Mouse (Mus musculus) activated CD4-positive, CD25-positive, alpha-beta regulatory T cell, adult 9 weeks (primary cell): ENCODE results near the gene Cnp. TPM values are rescaled to one million over a fixed set of nuclear protein-coding genes. Genes with fewer than 3 reads are reported as not detected.

Source experiments
- polyA plus RNA-seq: library from polyadenylated mRNA; unstranded; fragments of 100-300 nt; shearing (Covaris generic); gene quantifications from one replicate; pipeline ENCODE4 v1.2.1, GENCODE M21; 2017

The Cnp gene
- 407 TPM for polyA plus RNA-seq

DNA sequence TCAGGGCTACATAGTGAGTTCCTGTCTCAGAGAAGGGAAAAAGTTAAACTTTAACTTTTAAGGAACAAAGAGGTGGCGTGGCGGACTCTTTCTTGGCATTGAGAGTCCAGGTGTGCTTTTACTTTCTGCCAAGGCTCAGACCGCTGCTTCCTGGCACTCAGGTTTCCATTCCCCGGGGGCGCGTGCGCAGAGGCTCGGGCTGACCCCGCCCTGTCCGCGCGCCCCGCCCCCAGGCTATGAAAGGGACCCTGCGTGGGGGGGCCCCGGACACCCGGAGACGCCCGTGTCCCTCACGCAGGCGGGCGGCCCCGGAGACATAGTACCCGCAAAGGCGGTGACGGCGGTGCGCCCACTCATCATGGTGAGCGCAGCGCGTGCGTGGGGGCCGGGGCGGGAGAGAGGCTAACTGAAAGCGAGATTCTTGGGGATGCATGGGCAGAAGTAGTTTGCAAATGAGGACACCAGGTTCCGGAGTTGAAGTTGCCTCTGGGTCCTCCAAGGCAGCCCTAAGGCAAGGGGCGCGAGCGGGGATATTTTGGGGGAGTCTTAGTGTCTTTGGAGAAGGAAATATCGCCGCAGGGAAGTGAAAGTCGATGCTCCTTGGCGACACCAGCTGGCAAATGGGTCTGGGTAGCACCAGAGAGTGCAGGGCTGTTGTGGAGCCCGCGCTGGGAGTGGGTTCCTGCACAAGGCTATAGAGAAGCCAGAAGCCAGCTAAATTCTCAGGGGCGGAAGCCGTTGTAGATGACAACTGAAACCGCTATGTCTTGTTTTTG lies at the start of gene Cnp:
Gene Cnp, plus strand, starts transcription at position 197 of the 776 bp plus-strand sequence.

DNA sequence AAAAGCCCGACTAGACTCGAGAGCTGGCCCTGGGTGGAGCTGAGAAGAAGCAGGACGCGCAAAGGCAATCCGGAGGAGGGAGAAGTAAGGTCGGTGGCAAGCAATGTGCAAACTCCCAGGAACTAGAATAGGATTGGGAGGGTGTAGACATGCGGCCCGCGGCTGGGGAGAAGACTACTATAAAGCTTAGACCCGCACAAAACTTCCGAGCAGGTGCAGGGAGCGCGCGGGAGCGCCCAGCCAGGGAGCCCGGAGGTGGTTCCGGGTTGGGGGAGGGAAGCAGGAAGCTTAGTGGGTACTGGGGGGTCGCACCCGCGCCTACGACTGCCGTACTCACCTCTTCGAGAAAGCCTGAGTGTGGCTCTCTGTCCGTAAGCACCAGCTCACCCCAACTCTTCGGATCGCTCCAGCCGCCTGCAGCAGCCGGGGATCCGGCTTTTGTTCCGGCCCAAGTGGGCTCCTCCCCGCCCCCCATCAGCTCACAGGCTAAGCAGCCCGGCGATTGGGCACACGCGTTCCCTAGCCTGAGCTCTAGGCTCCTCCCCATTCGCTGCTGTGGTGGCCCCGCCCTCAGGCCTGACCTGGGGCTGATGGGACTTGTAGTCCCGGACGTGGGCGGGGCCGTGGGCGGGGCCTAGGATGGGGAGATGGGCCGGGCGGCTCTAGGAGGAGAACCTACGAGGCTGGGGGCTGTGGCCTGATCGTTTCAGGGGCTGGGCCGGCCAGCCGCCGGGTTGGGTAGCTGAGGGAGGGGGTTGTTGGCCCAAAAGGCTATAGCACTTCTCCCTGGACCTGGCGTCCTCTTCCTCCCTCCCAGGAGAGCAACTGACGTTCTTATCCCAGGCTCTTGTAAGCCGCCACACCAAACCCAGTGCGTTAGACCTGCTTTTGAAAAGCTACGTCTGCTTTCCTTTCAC lies 47.0 kb upstream of the Cnp start, which contains the start of gene Acly:
Gene Acly, minus strand, starts transcription at position 543 of the 917 bp plus-strand sequence.

DNA sequence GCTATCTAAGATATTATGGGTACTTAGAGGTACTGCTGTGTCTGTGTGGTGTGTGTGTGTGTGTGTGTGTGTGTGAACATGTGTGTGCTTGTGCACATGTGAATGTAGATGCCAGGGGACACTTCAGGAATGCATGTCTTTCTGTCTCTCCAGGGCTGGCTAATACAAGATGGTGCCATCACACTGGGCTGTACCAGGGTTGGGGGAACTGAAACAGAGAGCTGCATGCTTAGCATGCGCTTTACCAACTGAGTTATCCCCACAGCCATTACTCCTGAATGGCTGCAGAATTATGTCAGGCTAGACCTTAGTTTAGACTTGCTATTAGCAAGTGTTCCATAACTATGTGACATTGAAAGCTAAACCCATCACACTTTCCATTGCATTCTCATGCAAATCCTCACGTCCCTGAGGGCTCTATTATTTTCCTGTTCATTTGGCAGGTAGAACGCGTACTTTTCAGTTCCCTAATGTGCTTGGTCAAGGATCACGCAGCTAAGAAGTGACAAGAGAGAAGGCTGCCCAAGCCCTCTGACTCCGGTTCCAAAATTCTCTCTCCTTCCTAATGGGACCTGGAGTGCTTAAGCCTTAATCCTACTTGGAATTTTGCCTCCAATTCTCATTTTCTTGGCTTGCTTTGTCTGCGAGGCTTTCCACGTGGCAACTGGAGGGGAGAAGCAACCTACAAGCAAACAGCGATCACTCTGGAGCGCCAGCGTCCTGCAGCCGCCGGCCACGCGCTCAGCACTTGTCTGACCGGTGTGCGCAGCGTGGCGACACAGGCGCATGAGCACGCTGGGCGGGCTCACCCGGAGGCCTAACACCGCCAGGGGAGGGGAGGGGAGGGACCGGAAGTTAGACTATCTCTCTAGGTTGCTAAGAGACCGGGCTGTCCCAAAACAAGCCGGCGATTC lies 29.6 kb upstream of the Cnp start, which contains the start of gene Ttc25:
Gene Ttc25, plus strand, starts transcription at position 776 of the 914 bp plus-strand sequence.

DNA sequence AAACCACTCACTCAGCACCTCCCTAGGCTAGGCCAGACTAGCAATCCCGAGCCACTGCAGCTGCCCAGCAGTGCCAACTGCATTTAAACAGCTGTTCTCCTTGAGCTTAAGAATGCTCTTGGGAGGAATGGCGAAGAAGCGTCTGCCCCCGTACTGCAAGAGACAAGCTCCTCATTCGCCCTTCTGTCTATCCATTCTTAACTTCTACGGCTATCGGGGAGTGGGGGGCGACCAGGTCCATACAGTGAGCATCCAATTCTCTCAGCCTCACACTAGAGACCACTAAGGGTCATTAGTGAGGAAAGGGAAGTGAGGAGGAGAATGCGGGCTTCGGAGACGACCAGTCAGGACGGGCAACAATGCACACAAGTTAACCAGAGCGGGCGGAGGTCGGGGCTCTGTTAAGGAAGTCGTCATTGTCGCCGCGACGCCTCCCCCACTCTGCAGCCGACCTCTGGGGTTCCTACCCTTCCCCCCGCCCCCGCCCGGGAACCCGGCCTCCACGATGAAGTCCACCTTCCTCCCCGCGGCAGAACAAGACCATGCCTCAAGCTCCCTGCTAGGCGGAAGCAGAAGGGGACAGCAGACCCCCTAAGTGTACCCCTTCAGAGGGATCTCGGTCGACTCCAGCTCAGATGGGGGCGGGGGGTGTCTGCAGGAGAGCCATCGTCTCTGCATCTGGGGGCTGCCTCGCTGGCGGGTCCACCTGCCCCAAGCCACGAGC lies 44.2 kb downstream of the Cnp start, which contains the start of gene Nkiras2:
Gene Nkiras2, plus strand, starts transcription at position 484 of the 724 bp plus-strand sequence.

DNA sequence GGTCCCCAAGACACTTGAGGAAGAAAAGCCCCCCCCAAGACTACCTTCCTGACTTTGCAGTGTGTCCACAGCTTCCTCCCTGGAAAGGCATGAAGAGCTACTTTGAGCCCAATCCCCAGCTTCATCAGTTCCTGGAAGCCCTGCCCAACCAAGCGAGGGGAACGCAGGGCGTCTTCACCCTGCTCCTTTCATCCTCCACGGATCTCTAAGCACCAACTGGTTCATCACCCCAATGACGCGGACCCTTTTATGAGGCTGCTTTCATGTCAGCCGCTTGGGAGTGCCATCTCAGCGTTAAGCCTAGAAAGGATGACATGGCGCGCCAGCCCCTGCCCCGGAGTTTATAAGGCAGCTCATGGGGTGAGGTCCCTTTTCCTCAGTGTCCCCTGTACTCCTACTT lies 45.3 kb downstream of the Cnp start, which contains the start of gene Dnajc7:
Gene Dnajc7, minus strand, starts transcription at position 187 of the 400 bp plus-strand sequence.

Other genes starting within 250 kb of the Cnp start
- not detected for gene Gast, start 240.5 kb upstream of the Cnp start, polyA plus RNA-seq
- 2.6 TPM for gene Hap1, start 218.8 kb upstream of the Cnp start, polyA plus RNA-seq
- 2.9 TPM for gene Jup, start 177.1 kb upstream of the Cnp start, polyA plus RNA-seq
- not detected for gene P3h4, start 160.1 kb upstream of the Cnp start, polyA plus RNA-seq
- not detected for gene Fkbp10, start 159.2 kb upstream of the Cnp start, polyA plus RNA-seq
- 151 TPM for gene Nt5c3b, start 133.1 kb upstream of the Cnp start, polyA plus RNA-seq
- 0.62 TPM for gene Klhl10, start 133.0 kb upstream of the Cnp start, polyA plus RNA-seq
- gene Klhl11, start 102.2 kb upstream of the Cnp start, polyA plus RNA-seq = 4.2 TPM
- 212 TPM for gene Acly, start 46.9 kb upstream of the Cnp start, polyA plus RNA-seq
- gene Ttc25, start 29.3 kb upstream of the Cnp start, polyA plus RNA-seq = 0.09 TPM
- 29.4 TPM for gene Nkiras2, start 44.3 kb downstream of the Cnp start, polyA plus RNA-seq
- 683 TPM for gene Dnajc7, start 45.3 kb downstream of the Cnp start, polyA plus RNA-seq
- 0.20 TPM for gene Zfp385c, start 117.6 kb downstream of the Cnp start, polyA plus RNA-seq
- 32.3 TPM for gene Dhx58, start 129.4 kb downstream of the Cnp start, polyA plus RNA-seq
- 43.7 TPM for gene Kat2a, start 137.6 kb downstream of the Cnp start, polyA plus RNA-seq
- gene Hspb9, start 138.9 kb downstream of the Cnp start, polyA plus RNA-seq = 0.88 TPM
- gene Rab5c, start 163.3 kb downstream of the Cnp start, polyA plus RNA-seq = 58.6 TPM
- gene Kcnh4, start 185.0 kb downstream of the Cnp start, polyA plus RNA-seq = 0.20 TPM
- gene Hcrt, start 188.0 kb downstream of the Cnp start, polyA plus RNA-seq = not detected
- 5.0 TPM for gene Ghdc, start 196.1 kb downstream of the Cnp start, polyA plus RNA-seq